In the genomic region with DNA sequence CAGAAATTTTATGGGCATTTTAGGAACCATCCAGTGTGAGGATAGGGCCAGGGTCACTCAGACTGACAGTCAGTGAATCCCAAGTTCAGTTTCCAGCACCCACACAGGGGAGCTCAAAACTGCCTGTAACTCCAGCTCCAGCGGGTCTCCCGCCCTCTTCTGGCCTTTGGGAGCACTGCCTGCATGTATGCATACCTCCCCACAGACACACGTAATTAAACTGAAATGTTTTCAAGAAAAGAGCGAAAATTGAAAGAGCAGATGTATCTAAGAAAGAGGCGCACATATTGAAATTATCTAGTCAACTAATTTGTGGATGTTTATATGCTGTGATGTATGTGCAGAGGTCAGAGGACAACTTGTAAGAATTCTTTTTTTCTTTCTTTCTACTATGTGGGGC, we compare ENCODE assay signal across 21 mouse cellular contexts.
"Had no signal": no experiment of that assay in that cellular context is flagged by ENCODE, and none has a peak within 500 bp of the region (broad histone marks: within the 10 kb centered on the region; RNA-seq: fewer than 3 reads in every experiment).

No protein-coding gene starts in this region.

- ATAC-seq: midbrain, embryonic 13.5 days; midbrain, embryonic 16.5 days had no signal

- H3K27ac ChIP-seq: kidney, embryonic 15.5 days; left cerebral cortex, adult 2 months; liver, embryonic 14.5 days; lung, embryonic 15.5 days; midbrain, embryonic 10.5 days; midbrain, embryonic 13.5 days; neural tube, embryonic 13.5 days had no signal

- H3K4me1 ChIP-seq: kidney, embryonic 15.5 days; lung, embryonic 15.5 days; megakaryocyte, embryonic 14.5 days; midbrain, embryonic 10.5 days; midbrain, embryonic 13.5 days; neural tube, embryonic 13.5 days had no signal

- H3K36me3 ChIP-seq: kidney, embryonic 15.5 days; lung, embryonic 15.5 days; midbrain, embryonic 10.5 days; midbrain, embryonic 13.5 days; neural tube, embryonic 13.5 days had no signal

- H3K4me3 ChIP-seq: kidney, embryonic 15.5 days; left cerebral cortex, adult 2 months; lung, embryonic 15.5 days; megakaryocyte, embryonic 14.5 days; midbrain, embryonic 10.5 days; midbrain, embryonic 13.5 days; myocyte; neural tube, embryonic 13.5 days had no signal

- DNase-seq: kidney, adult 8-10 months; kidney, postnatal 10 days; kidney, postnatal 36 days; layer of hippocampus, adult 9-11 months; layer of hippocampus, postnatal 36 days; lung, adult 18-20 months; lung, postnatal 10 days; lung, postnatal 36 days; retina, postnatal 1 day; right cerebral cortex, postnatal 4 days; thymus, postnatal 25 days had no signal

- H3K27me3 ChIP-seq: kidney, embryonic 15.5 days; lung, embryonic 15.5 days; midbrain, embryonic 13.5 days; neural tube, embryonic 13.5 days had no signal

- H3K9ac ChIP-seq: kidney, embryonic 15.5 days; liver, embryonic 14.5 days; lung, embryonic 15.5 days; midbrain, embryonic 13.5 days; neural tube, embryonic 13.5 days had no signal

- H3K9me3 ChIP-seq: kidney, embryonic 15.5 days; lung, embryonic 15.5 days; megakaryocyte, embryonic 14.5 days; midbrain, embryonic 10.5 days; midbrain, embryonic 13.5 days; neural tube, embryonic 13.5 days had no signal

- H3K4me2 ChIP-seq: kidney, embryonic 15.5 days; lung, embryonic 15.5 days; midbrain, embryonic 13.5 days; neural tube, embryonic 13.5 days had no signal
